Mouse (Mus musculus): ENCODE measurements around the gene Tob2. TPM values are rescaled to one million over a fixed set of nuclear protein-coding genes. Genes with fewer than 3 reads are reported as not detected.

Tob2 gene
- polyA plus RNA-seq, 1 experiment from 2014 or later, result 10.7 TPM

DNA sequence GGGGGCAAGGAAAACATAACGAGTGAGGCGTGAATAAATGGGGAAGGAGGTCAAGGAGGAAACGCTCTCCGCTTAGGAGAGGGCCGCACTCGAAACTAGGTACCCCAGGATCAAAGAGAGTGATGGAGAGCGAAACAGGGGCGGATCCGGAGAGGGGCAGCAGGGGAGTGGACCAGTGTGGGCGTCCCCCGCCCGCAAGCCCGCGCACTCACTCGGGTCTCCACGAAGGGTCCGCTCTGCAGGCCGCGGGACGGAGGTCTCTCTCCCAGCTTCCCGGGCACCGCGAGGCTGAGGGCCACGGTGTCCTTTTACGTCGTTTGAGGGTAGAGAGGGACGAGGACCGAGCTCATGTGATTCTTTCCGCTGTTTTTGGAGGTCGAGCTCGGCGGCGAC lies 876 bp downstream of the Tob2 start:
- Histone ChIP-seq H3K27ac (replicated peaks; ENCODE audit: low read depth, low read length) (peak overlapping the region; percentile 71; the same call in 1 of the 2 replicates), H3K4me2 (ENCODE audit: low read depth, low read length) (peak overlapping the region; percentile 76), H3K4me3 (ENCODE audit: low read depth, low read length) (peak overlapping the region; percentile 81), H3K9me3 (replicated peaks; ENCODE audit: control insufficient read depth, low read length) (no peaks in the 10 kb centered on the region), H3K27me3 (ENCODE audit: control insufficient read depth, insufficient read depth, low read length) (no peaks in the 10 kb centered on the region), H3K4me1 (ENCODE audit: control insufficient read depth, insufficient read depth, low read length) (no peaks in the 10 kb centered on the region), H3K36me3 (replicated peaks; ENCODE audit: control insufficient read depth, insufficient read depth, low read depth, low read length) (no peaks in the 10 kb centered on the region), H3K9ac (replicated peaks; ENCODE audit: low read length) (peak overlapping the region; percentile 83)
- WGBS, result 0% methylated on average over 33 of the region's 33 CpGs
- peak; percentile 29 for ATAC-seq (replicated peaks; ENCODE audit: insufficient number of reproducible peaks, low FRiP score, low TSS enrichment, low read depth)
- DNase-seq (ENCODE audit: low spot score), result peak; percentile 71

DNA sequence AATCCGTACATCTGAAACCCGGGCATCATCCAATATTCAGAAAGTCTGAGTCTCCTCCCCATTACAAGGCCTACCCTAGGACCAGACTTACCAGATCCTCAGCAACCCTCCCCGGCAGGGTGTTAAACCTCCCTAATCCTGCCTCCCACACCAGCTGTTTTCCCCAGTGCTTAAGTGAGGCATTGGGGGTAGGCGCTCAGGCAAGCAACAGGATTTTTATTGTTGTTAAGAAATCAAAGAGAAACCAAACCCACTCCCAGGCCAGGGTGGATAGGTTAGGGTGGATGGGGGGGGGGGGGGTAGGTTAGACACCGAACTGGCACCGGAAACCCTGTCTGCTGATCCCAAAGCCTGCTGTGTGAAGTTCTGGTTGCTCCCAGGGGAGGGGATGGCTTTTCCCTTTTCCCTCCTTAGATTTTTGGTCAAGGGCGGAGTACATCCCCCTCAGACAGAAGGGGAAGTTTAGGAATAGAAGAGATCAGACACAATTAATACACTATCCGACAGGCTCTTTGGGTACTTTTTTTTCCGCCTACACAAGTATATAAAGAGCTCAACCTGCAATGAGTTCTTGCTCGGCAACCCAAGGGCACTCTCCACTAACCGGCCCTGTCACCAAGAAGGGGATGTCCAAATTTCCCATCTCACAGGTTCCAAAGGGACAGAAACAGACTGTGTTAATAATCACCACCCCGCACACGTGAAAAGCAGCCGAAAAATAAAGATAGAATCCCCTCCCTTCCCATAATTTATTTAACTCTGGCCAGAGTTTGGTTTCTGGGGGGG lies 1.5 kb downstream of the Tob2 start:
- DNase-seq (ENCODE audit: low spot score) (peak; percentile 25), ATAC-seq (replicated peaks; ENCODE audit: insufficient number of reproducible peaks, low FRiP score, low TSS enrichment, low read depth) (no peak)
- Histone ChIP-seq H3K4me2 (ENCODE audit: low read depth, low read length) (peak overlapping the region; percentile 76), H3K4me1 (ENCODE audit: control insufficient read depth, insufficient read depth, low read length) (no peaks in the 10 kb centered on the region), H3K9me3 (replicated peaks; ENCODE audit: control insufficient read depth, low read length) (no peaks in the 10 kb centered on the region), H3K36me3 (replicated peaks; ENCODE audit: control insufficient read depth, insufficient read depth, low read depth, low read length) (no peaks in the 10 kb centered on the region), H3K27ac (replicated peaks; ENCODE audit: low read depth, low read length) (no peak overlapping the region), H3K4me3 (ENCODE audit: low read depth, low read length) (peak overlapping the region; percentile 81), H3K27me3 (ENCODE audit: control insufficient read depth, insufficient read depth, low read length) (no peaks in the 10 kb centered on the region), H3K9ac (replicated peaks; ENCODE audit: low read length) (peak overlapping the region; percentile 83)
- WGBS, result 0% methylated on average over 14 of the region's 14 CpGs

GRCm38 (mm10) chr15:81856030-81856790 lies 2.4 kb downstream of the Tob2 start:
- Histone ChIP-seq H3K4me1 (ENCODE audit: control insufficient read depth, insufficient read depth, low read length) (no peaks in the 10 kb centered on the region), H3K9ac (replicated peaks; ENCODE audit: low read length) (peak overlapping the region; percentile 83), H3K4me2 (ENCODE audit: low read depth, low read length) (peak overlapping the region; percentile 76), H3K27me3 (ENCODE audit: control insufficient read depth, insufficient read depth, low read length) (no peaks in the 10 kb centered on the region), H3K9me3 (replicated peaks; ENCODE audit: control insufficient read depth, low read length) (no peaks in the 10 kb centered on the region), H3K27ac (replicated peaks; ENCODE audit: low read depth, low read length) (no peak overlapping the region), H3K4me3 (ENCODE audit: low read depth, low read length) (peak overlapping the region; percentile 81), H3K36me3 (replicated peaks; ENCODE audit: control insufficient read depth, insufficient read depth, low read depth, low read length) (no peaks in the 10 kb centered on the region; the same call in 1 of the 2 replicates)
- DNase-seq (ENCODE audit: low spot score) (peak; percentile 93), ATAC-seq (replicated peaks; ENCODE audit: insufficient number of reproducible peaks, low FRiP score, low TSS enrichment, low read depth) (peak; percentile 89)
- under 1% methylated on average over 28 of the region's 28 CpGs for WGBS

DNA sequence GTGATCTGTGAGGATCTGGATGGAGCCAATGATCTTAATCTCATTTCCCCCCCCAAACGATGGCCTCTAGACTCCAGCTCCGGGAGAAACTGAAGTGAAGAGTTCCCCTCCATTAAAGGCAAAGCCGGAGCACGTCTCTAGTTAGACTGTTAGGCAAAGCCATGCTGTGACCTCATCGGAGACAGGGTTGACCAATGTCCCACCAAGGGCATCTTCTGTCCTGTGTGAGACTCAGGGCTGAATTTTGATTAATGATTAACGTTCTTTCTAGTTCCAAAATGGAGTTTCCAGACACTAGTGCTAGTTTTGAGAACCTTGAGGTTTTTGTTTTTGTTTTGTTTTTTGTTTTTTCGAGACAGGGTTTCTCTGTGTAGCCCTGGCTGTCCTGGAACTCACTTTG lies 5.5 kb downstream of the Tob2 start:
- no peak overlapping the region for H3K4me2 ChIP-seq (ENCODE audit: low read depth, low read length)
- H3K27ac ChIP-seq (replicated peaks; ENCODE audit: low read depth, low read length), result no peak overlapping the region
- no peaks in the 10 kb centered on the region for H3K4me1 ChIP-seq (ENCODE audit: control insufficient read depth, insufficient read depth, low read length)
- no peak for ATAC-seq (replicated peaks; ENCODE audit: insufficient number of reproducible peaks, low FRiP score, low TSS enrichment, low read depth)
- DNase-seq (ENCODE audit: low spot score), result no peak
- no peaks in the 10 kb centered on the region; the same call in 1 of the 2 replicates for H3K36me3 ChIP-seq (replicated peaks; ENCODE audit: control insufficient read depth, insufficient read depth, low read depth, low read length)
- 88% methylated on average over 7 of the region's 7 CpGs for WGBS
- H3K9ac ChIP-seq (replicated peaks; ENCODE audit: low read length), result no peak overlapping the region
- no peak overlapping the region for H3K4me3 ChIP-seq (ENCODE audit: low read depth, low read length)
- no peaks in the 10 kb centered on the region for H3K27me3 ChIP-seq (ENCODE audit: control insufficient read depth, insufficient read depth, low read length)
- no peaks in the 10 kb centered on the region for H3K9me3 ChIP-seq (replicated peaks; ENCODE audit: control insufficient read depth, low read length)

DNA sequence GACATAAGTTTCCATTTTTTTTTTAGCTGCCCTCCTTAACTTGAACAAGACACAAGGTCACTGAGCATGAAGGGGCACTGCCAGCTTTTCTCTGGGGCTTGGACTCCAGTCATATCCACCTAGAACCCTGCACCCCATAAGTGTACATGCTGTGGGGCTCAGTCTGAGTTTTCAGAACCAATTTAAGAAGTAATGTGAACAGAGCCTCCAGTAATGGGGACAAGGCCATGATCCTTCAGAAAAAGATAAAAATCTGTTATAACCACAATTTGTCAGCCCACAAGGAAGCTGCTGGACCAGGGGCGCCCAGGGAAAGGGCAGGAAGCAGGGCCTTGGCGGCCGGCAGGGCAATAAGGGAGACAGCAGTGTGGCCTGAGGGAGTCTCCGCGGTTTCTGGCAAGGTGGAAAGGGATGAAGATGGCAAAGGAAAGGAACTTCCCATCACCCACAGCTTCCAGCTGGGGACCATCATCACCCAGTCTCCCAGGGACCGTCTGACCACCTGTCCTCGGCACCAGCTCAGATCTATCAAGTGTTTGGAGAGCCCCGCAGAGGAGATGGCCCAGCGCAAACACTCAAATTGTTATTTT lies 6.1 kb downstream of the Tob2 start:
- 93% methylated on average over 9 of the region's 9 CpGs for WGBS
- DNase-seq (ENCODE audit: low spot score) (no peak), ATAC-seq (replicated peaks; ENCODE audit: insufficient number of reproducible peaks, low FRiP score, low TSS enrichment, low read depth) (no peak)
- H3K9me3 ChIP-seq (replicated peaks; ENCODE audit: control insufficient read depth, low read length), result no peaks in the 10 kb centered on the region
- H3K27ac ChIP-seq (replicated peaks; ENCODE audit: low read depth, low read length), result no peak overlapping the region
- H3K4me3 ChIP-seq (ENCODE audit: low read depth, low read length), result no peak overlapping the region
- no peaks in the 10 kb centered on the region for H3K4me1 ChIP-seq (ENCODE audit: control insufficient read depth, insufficient read depth, low read length)
- no peak overlapping the region for H3K9ac ChIP-seq (replicated peaks; ENCODE audit: low read length)
- no peaks in the 10 kb centered on the region for H3K27me3 ChIP-seq (ENCODE audit: control insufficient read depth, insufficient read depth, low read length)
- H3K36me3 ChIP-seq (replicated peaks; ENCODE audit: control insufficient read depth, insufficient read depth, low read depth, low read length), result no peaks in the 10 kb centered on the region; the same call in 1 of the 2 replicates
- H3K4me2 ChIP-seq (ENCODE audit: low read depth, low read length), result no peak overlapping the region

- ATAC-seq (replicated peaks; ENCODE audit: insufficient number of reproducible peaks, low FRiP score, low TSS enrichment, low read depth), result no peak
- Histone ChIP-seq H3K9me3 (replicated peaks; ENCODE audit: control insufficient read depth, low read length) (no peaks in the 10 kb centered on the region), H3K9ac (replicated peaks; ENCODE audit: low read length) (no peak overlapping the region), H3K4me2 (ENCODE audit: low read depth, low read length) (no peak overlapping the region), H3K4me1 (ENCODE audit: control insufficient read depth, insufficient read depth, low read length) (no peaks in the 10 kb centered on the region), H3K27me3 (ENCODE audit: control insufficient read depth, insufficient read depth, low read length) (no peaks in the 10 kb centered on the region), H3K36me3 (replicated peaks; ENCODE audit: control insufficient read depth, insufficient read depth, low read depth, low read length) (no peaks in the 10 kb centered on the region; the same call in 1 of the 2 replicates), H3K4me3 (ENCODE audit: low read depth, low read length) (no peak overlapping the region), H3K27ac (replicated peaks; ENCODE audit: low read depth, low read length) (no peak overlapping the region)
- no peak for DNase-seq (ENCODE audit: low spot score)
- 96% methylated on average over 15 of the region's 15 CpGs for WGBS
Observed at GRCm38 (mm10) chr15:81851375-81851774, 7.2 kb downstream of the Tob2 start.

DNA sequence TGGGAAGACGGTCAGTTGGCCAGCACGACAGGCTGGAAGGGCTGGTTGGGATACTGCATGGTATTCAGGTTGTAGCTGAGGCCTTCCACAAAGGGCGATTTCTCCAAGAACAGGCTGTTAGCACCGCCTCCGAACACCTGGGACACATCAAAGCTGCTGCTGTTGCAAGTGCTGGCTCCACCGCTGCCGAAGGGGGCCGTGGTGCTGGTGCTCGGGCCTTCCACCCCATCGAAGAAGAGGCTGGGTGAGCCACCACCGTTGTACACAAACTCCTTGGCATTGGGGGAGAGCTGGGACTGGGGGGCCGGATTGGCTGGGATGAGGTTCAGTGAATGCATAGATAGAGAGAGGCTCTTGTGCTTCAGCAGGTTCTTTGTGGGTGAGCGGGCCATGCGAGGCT lies 7.9 kb downstream of the Tob2 start:
- Histone ChIP-seq H3K4me1 (ENCODE audit: control insufficient read depth, insufficient read depth, low read length) (no peaks in the 10 kb centered on the region), H3K4me3 (ENCODE audit: low read depth, low read length) (no peak overlapping the region), H3K27me3 (ENCODE audit: control insufficient read depth, insufficient read depth, low read length) (no peaks in the 10 kb centered on the region), H3K9me3 (replicated peaks; ENCODE audit: control insufficient read depth, low read length) (no peaks in the 10 kb centered on the region), H3K27ac (replicated peaks; ENCODE audit: low read depth, low read length) (no peak overlapping the region), H3K9ac (replicated peaks; ENCODE audit: low read length) (no peak overlapping the region), H3K4me2 (ENCODE audit: low read depth, low read length) (no peak overlapping the region), H3K36me3 (replicated peaks; ENCODE audit: control insufficient read depth, insufficient read depth, low read depth, low read length) (no peaks in the 10 kb centered on the region; the same call in 1 of the 2 replicates)
- ATAC-seq (replicated peaks; ENCODE audit: insufficient number of reproducible peaks, low FRiP score, low TSS enrichment, low read depth) (no peak), DNase-seq (ENCODE audit: low spot score) (no peak)
- 86% methylated on average over 14 of the region's 14 CpGs for WGBS

Data from embryonic facial prominence, embryonic 11.5 days (tissue).